Mouse (Mus musculus): ENCODE results near the gene Itga11.

GRCm38 (mm10) chr9:62827939-62828652 lies 150.5 kb downstream of the Itga11 start:
- TF ChIP-seq POLR2A (IDR thresholded peaks at IDR 0.05; ENCODE audit: control insufficient read depth, extremely low read depth, insufficient read depth, low read length, poor library complexity), result no peak
- no peak for TF ChIP-seq CTCF (IDR thresholded peaks at IDR 0.05; ENCODE audit: borderline replicate concordance, control insufficient read depth, extremely low read depth, insufficient read depth, low read length, poor library complexity)

Data from thymus, adult 2 months (tissue).